Mouse (Mus musculus) heart, postnatal 25 days (tissue): ENCODE results near the gene Mcf2l. TPM values are rescaled to one million over a fixed set of nuclear protein-coding genes. Genes with fewer than 3 reads are reported as not detected.

ENCODE experiments used
- DNase-seq: peaks from one replicate; pipeline ENCODE4 v3.0.0; 2022; ENCODE audit warnings: low spot score
- intact Hi-C: fragments of 180-260 bp; cut with DNase I; formaldehyde crosslinking; loops from one replicate; pipeline ENCODE4 v1.15.1; 2025
- total RNA-seq, 2 experiments: library from RNA; stranded (reverse); gene quantifications; 2 replicates each; pipeline ENCODE4 v1.2.3; 2021

Gene Mcf2l
- total RNA-seq, 2 experiments from 2014 or later: 44.7 to 69.4 TPM

DNA sequence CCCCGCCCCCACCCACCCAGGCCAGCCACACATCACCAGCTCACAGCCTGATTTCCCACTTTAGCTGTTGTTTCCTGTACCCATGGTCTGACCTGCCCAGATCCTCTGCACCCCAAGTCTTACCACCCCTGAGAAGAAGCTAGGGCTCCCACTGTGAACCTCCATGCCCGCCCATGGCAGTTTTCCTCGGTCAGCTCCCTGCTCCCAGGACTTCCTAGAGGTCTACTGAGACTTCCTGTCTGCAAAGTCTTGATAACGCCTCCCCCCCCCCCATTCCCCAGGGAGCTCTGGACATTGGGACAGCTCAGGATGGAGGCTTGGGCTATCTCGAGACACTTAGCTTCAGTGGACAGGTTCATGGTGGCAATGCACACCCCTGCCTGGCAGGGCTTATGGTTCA lies 31.5 kb downstream of the Mcf2l start:
- intact Hi-C loops: loop anchor here (1.0 kb wide), 1 partner anchor 21 kb away; no protein-coding TSS in a partner anchor
- no peak for DNase-seq

DNA sequence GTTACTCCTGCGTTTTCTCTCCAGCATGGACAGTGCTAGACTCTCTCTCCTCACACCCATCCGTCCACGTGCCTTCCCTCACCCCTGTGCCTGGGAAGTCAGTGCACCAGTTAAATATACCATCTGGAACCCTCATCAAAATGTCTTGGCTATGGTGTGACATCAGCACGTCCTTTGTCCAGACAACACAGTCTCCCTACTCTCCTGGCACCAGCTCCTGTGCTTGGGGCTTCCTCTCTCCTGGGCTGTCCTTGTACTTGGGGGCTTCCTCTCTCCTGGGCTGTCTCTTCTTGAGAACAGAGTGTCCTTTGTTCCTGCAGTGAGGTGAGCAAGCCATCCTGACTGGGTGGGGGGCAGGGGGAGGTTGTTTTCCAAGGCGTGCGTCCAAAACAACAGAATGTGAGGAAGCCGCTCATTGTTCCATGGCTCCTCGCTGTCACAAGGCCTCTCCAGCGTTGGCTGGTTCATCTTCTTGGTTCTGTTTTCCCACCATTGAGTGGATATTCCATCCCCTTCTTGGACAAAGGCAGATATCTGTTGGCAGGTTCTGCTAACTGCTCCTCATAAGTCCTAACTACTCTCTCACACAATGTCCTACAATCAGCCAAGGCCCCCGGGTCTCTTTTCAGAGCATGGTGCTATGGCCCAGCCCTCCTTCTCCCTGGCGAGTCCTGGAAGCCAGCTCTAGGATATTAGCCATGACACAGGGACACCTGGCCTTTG lies 32.2 kb downstream of the Mcf2l start:
- intact Hi-C loops: loop anchor here (1.0 kb wide), 1 partner anchor 21 kb away; no protein-coding TSS in a partner anchor
- DNase-seq: peak; percentile 69

DNA sequence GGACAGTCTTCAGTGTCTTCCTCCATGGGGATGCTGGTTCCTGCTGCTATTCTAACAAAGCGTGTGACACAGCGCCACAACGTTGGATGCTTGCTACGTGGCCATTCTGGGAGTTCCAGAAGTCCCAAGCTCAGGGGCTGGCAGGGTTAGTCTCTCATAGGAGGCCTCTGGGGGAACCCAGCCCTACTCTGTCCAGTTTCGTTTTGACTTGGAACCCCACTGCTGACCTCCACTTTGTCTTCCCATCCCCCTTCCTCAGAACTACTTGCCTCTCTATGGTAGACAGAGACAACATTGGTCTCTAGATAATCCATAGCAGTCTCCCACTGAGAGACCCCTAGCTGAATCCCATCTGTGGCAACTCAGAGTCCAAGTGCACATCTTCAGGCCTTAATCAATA lies 33.0 kb downstream of the Mcf2l start:
- DNase-seq: no peak
- intact Hi-C loops: no loop called here

DNA sequence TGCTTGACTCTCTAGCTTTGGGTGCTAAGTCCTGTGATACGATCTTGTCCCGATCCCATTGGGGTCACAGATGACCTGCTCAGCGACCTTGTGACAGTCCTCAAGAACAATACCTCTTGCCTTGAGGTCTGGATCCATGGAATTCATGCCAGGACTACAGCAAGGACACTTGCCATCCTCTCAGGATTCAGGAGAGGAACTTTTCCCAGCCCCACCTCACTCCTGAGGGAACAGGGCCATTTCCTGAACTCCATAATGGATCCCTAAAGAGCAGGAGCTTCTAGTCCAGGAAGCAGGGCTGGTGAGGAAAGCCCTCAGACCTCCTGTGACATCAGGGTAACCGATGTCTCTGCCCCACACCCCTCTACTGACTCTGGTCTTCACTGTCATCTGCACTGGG lies 34.1 kb downstream of the Mcf2l start:
- DNase-seq: peak; percentile 47
- intact Hi-C loops: no loop called here

DNA sequence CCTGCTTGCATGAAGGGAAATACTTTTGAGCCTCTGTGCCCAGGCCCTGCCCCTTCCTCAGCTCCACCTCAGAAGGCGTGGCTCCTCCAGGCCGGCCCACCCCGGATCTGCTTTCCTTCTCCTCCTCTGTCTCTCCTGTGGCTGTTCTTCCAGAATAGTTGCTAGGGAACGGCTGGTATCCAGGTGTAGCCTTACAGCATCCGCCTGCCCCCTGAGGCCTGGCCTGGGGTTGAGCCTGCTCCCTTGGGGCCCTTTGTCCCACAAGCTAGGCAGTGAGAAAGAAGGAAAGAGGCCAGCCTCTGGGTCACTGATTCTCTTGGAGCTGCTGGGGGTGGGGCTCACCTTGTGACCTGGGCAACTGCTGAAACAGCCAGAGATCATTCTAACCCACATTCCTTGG lies 38.4 kb downstream of the Mcf2l start:
- intact Hi-C loops: no loop called here
- DNase-seq: no peak

DNA sequence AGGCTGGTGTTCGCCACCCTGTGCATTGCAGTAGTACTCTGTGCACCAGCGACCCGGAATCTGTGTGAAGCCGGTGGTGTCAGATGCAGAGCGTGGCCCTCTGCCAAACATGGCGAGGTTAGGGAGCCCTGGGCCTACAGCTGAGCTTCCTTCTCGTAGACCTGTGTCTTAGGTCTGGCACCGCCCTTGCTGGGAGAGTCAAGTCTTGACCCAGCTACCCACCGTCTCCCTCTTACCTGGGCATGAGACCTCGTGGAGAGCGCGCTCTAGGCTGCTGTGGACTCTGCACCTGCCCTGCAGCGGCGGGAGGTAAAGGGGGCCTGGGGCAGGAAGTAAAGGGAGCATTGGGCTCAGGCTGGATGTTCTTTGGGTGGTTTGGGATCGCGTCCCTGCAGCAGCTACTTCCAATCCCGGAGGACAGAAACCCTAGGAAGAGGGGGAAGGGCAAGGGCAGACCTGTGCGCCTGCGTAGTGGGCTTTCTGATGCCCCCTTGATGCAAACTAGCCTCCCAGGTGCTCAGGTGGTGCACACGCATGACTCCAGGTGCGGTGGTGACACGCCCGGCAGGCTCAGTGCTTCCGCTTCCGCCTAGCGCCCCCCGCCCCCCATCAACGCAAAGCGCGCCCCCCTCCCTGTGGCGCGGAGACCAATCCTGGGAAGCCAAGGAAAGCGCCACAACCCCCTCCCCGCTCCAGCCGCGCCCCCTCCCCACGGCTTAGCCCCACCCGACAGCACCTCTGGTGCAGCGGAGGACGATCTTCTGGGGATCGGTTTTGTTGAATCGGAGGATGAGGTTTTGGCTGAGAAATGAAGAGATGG lies 41.8 kb downstream of the Mcf2l start:
- DNase-seq: no peak
- intact Hi-C loops: no loop called here

DNA sequence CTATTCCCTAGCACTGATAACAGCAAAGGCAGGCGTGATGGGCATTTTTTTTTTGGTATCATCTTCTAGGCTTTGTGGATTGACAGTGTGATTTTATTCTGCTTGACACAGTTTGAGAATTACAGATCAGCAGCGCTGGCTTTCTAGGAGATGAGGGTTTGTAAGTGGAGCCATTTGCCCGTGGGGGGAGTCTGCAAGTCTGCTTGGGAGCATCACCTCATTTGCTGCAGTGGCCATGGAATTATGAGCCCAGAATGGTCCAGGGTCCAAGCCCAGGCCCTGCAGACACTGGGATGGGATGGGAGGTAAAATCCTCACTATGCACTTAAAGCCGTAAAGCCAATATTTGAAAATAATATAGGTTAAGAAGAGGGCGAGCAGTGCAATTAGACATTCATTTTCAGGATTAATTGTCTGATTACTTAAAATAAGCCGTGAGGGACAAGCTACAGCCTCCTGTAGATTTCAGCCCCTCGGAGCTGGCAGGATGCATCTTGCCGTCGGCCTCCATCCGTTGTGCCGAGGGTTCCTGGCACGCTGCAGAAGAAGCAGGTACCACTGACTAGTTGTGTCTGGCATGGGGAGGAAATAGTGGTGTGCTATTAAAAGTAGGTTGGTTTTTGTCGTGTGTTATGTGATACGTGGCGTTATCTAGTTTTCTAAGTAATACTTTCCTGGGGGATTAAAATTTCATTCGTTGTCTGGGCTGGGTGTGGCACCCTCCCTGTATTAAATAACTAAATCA lies 42.7 kb downstream of the Mcf2l start:
- DNase-seq: no peak
- intact Hi-C loops: no loop called here

DNA sequence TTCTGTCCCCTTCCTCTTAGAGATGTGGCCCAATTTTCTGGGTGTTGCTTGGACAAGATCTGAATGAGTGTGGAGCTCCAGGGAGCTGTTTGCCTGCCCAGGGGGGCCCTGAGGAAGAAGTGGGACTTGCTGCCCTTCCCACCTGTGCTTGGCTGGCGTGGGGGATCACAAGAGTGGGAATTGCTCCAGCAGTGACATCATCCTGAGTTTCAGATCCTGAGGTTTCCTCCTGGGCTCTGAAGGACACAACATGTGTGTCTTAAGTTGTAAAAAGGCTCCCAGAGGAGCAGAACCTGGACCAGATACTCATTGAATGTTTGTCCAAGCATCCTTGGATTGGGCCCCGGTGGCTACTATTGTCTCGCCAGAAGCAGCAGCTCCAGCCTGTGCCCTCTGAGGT lies 43.4 kb downstream of the Mcf2l start:
- intact Hi-C loops: no loop called here

DNA sequence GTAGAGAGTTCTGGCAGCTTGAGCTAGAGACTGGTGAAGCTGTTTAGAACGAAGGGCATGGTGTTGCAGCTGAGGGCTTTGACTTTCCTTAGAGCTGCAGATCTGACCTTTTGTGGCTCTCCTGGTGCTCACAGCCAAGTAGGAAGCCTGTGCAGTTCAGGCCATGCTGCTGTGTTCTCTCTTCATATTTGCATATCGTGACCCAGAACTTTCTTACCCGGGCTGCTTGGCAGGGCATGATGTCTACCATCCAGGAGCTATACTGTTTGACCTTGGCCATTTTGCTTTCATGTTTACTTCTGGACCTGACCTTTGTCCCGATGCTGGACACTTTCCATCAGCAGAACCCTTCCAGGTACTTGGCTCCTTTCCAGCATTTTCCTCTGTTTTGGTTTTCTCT lies 44.2 kb downstream of the Mcf2l start:
- intact Hi-C loops: no loop called here

More for the DNA sequence above, 43.4 kb downstream of the Mcf2l start:
- DNase-seq: no peak

DNA sequence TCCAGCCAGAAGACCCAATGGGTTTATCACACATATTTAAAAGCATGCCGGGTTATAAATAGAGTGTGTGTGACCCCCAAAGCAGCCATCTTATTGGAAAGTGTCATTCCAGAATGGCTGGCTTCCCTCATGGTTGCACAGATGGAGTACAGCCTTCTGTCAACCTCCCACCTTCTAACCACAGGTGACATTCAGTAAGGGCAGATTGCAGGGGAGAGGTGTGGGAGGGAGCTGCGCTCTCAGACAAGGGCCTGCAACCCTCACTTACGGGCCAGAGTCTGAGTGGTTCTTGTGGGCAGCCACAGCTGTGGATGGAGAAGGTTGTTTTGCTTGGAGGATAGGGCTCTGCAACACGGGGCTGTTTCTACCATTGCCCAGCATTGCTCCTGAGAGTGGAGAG lies 47.0 kb downstream of the Mcf2l start:
- DNase-seq: no peak

More for the DNA sequence above, 44.2 kb downstream of the Mcf2l start:
- no peak for DNase-seq

DNA sequence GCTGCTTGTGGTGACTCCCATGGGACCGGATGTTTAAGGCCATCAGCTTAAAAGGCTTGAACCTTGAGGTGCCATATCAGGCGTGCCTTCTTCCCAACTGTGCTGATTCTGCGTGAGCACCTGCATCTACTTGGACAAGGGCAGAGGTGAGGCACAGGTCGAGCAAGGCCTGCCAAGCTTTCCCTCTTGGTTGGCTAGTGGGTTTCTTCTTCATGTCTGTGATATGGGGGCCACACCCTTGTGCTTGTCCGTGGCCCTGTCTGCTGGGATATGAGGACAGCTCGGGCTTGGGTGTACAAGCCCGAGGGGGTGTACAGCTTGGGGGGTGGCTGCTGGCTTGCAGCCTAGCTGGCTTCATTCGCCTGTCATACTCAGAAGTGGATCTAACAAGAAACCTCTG lies 51.4 kb downstream of the Mcf2l start:
- intact Hi-C loops: no loop called here
- DNase-seq: no peak

More for the DNA sequence above, 47.0 kb downstream of the Mcf2l start:
- intact Hi-C loops: no loop called here

DNA sequence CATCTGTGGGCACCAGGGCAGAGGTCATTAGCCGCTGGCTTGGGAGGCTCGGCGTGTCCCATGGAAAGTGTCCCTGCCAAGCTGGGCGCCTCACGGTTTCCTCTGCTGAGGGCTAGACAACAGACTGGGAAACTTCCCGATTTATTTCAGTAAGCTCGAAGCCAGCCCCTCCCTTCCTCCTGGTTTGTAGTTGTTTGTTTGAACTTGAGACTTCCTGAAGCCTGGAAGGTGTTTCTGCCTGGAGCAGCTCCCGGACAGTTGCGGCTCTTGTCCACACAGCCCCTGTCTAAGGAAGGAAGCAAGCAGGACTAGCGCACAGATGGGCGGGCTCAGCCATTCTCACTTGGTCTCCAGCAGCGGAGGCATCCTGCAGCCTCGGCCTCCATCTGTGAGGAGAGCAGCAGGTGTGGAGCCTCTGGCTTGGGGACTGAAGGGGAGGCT lies 52.4 kb downstream of the Mcf2l start:
- peak; percentile 73 for DNase-seq
- intact Hi-C loops: loop anchor here (1.0 kb wide), 2 partner anchors 21 to 29 kb away; no protein-coding TSS in a partner anchor

DNA sequence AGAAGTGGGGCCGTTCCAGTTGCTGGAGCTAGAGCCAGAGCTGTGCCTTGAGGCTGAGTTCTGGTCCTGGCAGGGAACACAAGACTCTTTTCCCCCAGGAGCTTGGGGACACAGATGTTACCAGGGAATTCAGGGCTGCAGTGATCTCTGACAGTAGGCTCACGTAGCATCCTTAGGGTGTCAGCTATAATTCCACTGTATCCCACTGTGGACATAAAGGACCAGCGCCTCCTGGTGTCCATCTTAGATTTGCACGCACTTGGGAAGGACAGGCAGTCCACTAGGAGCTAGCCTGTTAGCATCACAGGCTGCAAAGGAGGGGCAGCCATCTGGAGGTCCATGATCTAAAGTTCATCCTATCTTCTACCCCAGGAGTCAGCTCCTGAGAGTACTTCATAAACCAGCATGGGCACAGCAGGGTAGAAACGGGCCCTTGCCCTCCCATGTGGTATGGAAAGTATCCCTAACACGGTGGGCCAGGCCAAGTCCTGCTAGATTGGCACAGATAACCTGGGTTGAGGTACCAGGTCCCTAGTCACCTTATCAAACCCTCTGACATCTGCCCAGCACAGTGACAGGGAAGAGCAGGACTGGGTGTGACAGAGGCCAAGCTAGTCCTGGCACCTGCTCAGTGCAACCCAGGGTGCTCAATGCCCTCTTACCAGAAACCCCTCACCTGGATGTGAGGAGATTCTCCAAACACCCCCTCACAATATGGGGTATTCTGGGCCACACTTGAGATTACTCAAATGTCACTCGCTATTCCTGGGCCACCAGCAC lies 53.8 kb downstream of the Mcf2l start:
- DNase-seq: no peak
- intact Hi-C loops: no loop called here

DNA sequence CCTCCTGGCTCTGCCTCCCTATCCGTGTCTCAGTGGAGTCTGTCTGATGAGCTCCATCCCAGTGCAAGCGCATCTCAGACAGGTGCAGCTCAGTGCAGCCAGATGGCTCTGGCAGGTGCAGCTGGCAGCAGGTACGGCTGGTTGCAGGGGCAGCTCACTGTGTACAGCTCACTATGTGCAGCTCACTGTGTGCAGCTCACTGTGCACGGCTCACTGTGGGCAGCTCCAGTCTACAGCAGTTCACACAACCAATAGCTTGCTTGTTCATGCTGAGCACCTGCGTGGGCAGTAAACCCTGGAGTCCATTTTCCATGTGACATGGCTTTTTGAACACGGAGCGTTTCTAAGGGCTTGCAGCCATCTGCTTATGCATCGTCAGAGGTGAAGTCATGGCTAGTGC lies 54.4 kb downstream of the Mcf2l start:
- intact Hi-C loops: no loop called here
- no peak for DNase-seq

DNA sequence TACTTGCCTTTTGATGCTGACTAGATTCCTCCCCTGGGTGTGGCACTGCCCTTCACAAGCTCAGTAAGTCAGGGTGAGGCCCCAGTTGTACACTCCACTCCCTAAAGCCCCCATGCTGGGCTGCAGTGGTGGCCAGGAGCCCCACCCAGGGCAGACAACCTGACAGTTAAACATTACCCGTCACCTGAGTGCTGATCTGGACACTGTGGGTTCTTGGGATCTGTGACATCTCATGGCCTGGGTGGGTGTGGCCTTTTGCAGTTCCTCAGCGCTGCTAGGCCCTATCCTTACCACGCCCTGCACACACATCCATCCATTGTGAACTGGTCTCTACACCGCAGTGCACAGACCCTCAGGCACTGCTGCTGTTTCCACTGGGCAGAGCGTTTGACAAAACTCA lies 55.3 kb downstream of the Mcf2l start:
- DNase-seq: no peak
- intact Hi-C loops: no loop called here

DNA sequence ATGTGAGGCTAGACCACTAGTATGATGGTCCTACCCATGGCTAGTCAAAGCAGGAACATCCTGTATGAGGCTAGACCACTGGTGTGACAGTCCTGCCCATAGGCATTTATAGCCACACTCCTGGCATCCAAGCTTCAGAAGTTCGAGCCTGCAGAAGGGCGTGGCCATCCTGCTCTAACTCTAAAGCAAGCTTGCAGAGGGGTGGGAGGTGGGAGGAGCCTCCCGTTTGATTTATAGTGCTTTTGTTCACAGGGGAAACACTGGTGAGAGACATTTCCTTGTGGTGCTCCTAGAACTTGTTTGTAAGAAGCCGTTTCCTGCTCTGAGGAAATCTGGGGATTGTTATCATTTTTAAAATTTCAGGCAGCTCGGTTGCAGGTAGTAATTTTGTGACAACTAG lies 56.7 kb downstream of the Mcf2l start:
- no peak for DNase-seq
- intact Hi-C loops: no loop called here

DNA sequence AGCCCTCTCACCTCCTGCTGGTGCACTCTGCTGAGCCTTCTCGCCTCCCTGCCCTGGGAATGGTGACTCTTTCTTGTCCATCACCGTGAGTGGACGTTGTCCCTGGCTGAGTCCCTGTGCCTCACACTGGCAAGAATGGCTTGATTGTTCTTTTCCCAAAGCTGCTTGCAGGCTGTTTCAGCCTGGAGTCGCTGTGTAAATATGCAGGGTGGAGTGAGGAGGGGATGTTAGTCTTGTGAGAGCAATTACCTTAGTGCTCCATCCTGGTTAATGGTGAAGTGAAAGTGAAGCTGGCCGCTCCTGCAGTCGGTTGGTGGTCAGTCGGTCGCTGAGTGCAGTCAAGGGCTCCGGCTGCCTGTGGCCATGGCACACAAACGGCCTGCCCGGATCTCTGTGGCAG lies 57.8 kb downstream of the Mcf2l start:
- intact Hi-C loops: no loop called here
- DNase-seq: no peak

DNA sequence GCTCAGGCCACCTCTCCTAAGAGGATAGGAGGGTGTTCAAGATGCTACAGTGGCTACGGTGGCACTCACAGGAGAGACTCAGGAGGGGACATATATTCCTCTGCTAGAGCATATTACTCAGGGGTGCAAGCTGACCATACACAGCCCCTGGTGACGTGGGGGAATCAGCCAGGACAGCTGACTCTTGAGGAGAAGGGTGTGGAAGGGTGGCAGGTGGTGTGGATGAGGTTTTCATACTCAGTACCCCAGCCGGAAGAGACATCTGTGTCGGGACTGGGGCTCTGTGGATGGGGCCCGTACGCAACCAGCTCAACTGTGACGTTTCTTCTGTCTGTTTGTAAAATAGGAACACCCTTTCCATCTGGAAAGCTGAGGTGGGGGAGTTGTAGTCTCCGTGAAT lies 58.9 kb downstream of the Mcf2l start:
- DNase-seq: no peak
- intact Hi-C loops: no loop called here

DNA sequence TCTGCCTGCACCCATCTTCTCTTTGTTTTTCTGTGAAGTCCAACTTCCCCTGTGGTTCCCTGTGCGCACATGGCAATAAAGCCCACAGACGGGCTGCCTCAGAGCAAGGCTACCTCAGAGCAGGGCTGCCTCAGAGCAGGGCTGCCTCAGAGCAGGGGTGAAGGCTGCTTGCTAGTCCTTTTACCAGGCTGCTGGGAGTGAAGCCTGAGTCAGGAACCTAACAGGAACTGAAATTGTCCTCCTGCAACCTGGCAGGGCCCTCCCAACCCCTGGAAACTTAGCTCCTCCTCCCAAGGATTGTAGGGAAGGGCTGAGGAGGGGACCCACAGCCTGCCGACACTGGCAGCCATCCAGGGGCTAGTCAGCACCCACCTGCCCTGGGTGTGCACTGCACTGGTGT lies 60.2 kb downstream of the Mcf2l start:
- DNase-seq: no peak
- intact Hi-C loops: no loop called here
